Mouse (Mus musculus) thymus, postnatal 14 days (tissue): ENCODE results near the gene Btbd9.
A peak's percentile ranks its signal among the peaks of the same experiment; 100 is the strongest.
"Not testable (repeated sequence)": the region's sequence is repeated elsewhere in the genome, so short reads cannot be mapped to it uniquely, and the experiment has no call there.

Source experiments
- DNase-seq: peaks from one replicate; pipeline ENCODE4 v3.0.0; 2021

Gene Btbd9

DNA sequence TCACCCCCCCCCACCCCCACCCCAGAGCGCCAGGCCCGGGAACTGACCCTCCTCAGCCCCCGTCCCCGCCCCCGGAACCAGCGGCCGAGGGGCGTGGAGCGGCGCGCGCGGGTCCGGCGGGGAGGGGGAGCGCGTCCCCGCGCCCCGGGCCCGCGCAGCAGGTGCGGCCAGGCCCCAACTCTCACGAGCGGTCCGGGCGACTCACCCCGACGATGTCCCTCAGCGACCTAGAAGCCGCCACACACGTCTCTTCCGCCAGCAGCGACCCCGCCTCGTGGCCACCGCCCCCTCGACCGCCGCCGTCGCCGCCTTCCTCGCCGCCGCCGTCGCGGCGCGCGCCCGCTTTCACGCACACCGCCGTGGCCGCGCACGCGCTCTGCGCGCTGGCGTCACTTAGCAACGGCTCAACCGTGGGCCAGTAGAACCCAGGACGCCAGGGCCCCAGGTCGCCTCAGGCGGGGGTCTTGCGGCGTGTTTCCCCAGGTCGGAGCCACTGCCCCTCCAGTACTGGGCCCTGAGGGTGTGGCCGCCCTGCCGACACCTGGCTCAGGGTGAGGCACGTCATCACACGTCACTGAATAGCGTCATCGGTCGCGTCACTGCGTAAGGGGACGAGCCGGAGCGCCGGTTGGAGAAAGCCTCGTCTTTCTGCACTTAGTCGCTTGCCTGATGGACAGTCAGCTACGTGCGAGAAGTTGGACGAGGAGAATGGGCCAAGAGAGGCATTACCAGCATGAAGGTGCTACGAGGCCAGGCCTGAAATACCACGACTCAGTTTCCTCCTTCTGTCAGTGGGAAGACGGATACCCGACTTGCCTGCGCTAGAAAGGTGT lies at the start of gene Btbd9:
TSS of gene Btbd9 (minus strand) at position 548 of the 833 bp plus-strand sequence.
- peak; percentile 95 for DNase-seq

DNA sequence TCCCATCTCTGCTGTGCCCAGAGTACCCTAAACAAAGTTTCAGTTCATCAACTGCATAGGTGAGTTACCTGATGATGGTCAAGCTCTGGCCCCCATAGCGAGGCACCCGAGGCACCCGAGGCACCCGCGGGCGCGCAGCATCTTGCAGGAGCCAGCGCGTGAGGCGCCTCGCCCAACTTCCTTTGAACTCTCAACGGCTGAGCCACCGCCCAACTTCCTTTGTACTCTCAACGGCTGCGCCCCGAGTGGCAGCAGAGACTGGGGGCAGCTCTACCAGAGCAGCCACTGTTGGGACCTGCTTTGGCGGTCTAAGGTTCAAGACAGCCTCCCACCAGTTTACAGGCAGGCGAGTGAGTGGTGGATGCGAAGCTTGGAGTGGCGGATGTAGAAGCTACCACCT lies 47.8 kb upstream of the Btbd9 start, which contains the start of gene Dnah8:
TSS of gene Dnah8 (plus strand) at position 223 of the 400 bp plus-strand sequence.
- not testable (repeated sequence) for DNase-seq

DNA sequence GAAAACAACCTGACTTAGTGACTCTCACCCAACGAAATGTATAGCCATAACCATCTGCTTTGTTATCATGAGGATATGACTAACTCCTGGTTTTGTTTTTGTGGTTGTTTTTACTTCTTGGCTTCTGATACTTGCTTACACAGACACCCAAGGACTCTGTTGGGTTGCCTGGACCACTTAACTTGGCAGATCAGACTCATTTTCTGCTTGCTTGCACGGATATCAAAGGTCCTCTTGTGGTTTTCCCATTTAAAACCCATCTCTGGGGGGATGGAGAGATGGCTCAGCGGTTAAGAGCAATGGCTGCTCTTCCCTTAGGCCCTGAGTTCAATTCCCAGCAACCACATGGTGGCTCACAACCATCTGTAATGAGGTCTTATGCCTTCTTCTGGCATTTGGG lies 46.9 kb upstream of the Btbd9 start:
- DNase-seq, result no peak

DNA sequence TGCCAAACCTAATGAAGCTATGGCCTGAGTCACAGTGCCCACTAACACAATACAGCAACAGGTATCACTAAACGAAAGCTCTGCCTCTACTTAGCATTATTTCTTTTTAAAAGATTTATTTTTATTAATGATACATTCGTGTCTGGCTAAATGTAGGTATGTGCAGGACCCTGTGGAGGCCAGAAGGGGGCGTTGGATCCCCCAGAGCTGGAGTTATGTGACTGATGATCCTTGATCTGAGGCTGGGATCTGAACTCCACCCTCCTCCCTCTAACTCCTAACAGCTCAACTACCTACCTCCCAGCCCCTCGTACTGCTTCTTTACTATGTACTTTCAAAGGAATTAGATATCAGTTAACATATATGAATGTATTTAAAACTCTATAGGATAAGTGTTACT lies 45.2 kb upstream of the Btbd9 start:
- no peak for DNase-seq

DNA sequence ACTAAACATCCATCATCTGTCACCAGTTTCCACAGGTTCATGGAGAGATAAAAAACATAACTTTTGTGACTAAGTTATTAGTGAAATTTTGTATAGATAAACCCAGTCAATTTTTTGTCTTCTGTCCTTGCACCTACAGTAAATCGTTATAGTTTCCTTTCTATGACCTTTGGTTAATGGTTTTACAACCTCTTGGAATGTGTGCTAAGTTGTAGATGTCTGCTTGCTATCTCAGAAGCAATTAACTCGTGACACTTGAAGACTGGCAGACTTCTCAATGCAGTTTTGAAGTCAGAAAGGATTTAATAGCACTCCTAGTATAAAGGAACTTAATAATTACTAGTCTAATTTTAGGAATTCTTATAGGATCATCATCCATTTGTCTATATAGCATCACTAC lies 44.3 kb upstream of the Btbd9 start:
- DNase-seq, result no peak

DNA sequence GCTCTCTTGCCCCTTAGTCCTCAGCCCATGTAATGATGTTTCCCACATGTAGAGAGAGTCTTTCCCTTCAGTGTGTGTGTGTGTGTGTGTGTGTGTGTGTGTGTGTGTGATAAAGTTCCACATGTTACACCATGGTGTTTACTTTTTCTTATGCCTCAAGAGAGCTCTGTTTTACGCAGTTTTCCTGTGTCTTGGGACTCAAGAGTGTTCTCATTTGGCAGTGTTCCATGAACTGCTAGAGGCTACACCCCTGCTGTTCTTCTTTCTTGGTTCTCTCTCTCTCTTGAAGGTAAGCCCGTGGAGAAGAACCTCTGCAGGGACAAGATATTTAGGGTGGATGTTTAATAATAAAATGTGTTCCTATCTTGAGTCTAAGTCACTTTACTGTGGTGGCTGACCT lies 42.9 kb upstream of the Btbd9 start:
- no peak for DNase-seq

DNA sequence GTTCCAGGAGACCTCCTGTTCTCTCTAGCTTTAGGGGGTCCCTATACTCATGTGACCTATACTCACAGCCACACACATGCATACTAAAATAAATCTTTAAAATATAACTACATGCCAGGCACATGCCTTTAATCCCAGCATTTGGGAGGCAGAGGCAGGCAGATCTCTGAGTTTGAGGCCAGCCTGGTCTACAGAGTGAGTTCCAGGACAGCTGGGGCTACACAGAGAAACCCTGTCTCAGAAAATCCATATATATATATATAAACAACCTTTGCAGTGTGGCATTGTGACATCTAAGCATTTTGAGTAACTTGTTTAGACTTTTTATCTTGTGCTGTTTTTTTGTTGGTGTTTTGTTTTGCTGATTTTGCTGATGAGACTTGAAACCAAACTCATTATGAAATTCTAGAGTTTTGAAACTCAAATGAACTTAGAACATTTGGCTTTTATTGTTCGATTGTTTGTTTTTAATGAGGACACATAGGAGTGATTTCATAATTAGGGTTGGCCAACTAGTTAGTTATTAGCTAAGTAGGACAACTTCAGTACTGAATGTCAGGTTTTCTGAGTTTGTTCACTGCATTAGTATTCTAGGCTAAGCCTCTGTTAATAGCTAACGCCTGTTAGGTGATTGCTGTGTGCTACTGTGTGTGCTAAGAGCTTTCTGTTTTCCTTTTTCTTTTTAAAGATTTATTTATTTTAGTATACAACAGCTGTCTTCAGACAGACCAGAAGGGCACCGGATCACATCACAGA lies 42.0 kb upstream of the Btbd9 start:
- DNase-seq, result no peak

DNA sequence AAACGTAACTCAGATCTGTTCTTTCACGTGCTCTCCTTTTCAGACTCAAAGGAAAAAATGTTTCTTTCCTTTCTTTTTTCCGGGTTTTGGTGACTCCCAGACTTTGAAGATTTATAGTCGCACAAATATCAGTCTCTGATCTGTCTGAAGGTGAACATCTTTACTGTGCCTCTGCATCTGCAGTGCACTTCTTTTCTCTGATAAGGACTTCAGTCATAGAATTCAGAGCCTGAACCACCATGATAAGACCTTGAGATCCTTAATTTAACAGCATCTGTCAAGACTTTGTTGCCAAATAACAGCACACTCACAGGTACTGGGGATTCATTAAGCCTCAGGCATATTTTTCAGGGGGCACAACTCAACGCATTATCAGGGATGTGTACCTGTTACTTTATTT lies 39.9 kb upstream of the Btbd9 start:
- no peak for DNase-seq

DNA sequence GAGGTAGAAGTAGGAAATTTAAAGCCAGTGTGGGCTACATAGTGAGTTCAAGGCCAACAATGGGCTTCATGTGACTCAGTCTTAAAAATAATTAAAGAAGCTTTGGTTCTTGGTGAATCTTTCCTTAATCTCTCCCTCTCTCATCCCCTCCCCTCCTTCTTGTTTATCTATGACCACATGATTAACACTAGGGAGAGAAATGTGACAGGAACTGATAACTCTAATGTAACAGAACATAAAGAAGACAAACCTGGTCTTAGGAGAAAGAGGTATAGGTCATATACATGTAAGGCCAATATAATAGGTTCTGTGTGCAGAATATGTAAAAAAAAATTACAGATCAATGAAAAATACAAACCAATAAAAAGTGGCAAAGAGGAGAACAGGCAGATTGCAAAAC lies 37.1 kb upstream of the Btbd9 start:
- DNase-seq, result no peak

DNA sequence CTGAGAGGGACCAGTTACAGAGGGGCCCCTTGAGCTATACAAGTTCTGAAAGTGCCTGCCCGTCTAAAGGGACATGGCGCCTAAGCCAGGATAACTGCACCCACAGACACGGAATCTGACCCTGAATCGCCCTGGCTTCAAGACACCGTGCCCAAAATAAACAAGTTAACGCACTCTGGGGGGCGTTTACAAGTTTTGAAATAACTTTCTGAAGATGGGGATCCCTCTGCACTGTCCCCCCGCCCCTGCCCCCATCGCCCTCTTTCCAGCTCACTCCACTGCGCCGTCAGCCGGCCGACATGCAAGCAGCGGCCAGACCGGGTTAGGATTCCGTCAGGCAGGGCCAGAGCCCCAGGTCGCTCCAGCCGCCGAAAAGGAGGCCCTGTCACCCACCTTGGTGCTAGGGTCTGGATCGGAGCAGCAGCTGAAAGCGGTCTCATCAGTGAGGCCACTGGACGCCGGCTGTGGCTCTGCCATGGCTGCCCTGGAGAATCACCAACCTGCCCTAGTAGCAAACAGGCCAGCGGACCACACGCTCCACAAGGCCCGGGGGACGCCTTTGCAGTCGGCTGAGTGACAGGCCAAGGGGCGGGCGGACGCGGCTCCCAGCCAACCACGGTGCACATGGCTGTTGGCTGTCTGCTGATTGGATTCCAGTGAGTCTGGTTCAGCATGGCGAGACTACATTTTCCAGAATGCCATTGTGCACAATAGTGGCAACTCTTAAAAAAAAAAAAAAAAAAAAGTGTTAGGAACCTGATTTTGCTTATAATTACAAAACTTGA lies 36.0 kb upstream of the Btbd9 start:
- DNase-seq, result peak; percentile 99

DNA sequence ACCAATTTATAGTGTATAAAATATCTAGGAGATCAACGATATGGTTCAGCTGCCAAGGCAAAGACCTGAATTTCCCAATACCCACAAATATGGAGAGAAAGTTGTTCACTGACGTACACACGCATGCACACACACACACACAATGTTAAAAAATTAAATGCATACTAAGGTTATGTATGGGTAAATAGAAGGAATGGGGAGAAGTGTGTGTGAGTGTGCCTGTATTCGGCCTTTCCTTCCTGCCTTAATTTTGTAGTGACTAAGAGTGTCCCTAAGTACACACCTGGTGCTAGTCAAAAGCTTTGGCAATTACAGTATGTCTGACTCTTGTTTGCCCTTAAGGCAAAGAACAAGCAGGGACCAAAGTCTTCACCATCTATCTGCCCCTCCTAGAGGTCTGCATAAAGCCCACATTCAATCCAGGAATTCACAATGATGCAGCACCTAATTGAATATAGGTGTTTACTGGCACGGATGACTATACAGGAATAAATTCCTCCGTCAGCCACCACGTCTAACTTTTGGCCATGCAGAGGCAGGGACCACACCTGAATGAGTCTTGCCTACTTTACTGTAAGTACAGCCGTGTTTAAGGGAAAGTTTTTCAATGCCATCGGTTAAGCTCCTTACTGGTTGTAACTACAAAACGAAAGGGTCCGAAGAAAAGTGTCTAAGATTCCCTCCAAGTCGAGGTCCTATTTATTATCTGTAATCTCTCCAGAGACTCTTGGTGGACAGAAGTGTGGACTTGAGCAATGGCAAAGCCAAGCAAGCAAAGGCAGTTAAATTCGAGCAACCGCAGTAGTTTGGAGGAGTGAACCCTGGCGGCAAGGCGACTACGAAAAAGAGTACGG lies 35.2 kb upstream of the Btbd9 start:
- DNase-seq, result no peak

DNA sequence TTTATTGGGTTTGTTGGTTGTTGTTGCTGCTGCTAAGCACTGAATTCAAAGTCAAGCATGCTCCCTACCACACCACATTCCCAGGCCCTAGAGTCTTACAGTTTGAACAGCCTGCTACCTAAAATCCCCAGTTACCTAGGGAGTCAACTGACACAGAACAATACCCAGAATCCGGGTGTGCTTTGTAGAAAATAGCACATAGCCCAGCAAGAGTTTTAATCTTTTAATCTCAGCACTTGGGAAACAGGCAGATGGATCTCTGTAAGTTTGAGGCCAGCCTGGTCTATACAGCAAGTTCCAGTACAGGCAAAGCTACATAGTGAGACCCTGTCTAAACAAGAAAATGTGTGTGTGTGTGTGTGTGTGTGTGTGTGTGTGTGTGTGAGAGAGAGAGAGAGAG lies 34.5 kb upstream of the Btbd9 start:
- no peak for DNase-seq

DNA sequence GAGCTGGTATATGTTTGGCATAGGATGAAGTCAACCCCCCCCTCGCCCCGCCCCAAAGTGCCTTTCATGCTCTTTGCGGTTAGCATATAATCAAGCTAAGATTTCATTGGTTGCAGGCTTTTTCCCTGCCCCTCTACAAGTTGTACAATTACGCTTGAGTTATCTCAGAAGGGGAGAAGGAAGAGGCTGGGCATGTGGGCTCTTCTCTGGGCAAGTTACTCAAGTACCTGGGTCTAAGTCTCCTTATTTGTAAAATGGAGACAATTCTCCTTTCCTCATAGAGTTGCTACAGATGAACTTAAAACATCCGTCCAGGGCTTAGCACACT lies 33.7 kb upstream of the Btbd9 start:
- no peak for DNase-seq

DNA sequence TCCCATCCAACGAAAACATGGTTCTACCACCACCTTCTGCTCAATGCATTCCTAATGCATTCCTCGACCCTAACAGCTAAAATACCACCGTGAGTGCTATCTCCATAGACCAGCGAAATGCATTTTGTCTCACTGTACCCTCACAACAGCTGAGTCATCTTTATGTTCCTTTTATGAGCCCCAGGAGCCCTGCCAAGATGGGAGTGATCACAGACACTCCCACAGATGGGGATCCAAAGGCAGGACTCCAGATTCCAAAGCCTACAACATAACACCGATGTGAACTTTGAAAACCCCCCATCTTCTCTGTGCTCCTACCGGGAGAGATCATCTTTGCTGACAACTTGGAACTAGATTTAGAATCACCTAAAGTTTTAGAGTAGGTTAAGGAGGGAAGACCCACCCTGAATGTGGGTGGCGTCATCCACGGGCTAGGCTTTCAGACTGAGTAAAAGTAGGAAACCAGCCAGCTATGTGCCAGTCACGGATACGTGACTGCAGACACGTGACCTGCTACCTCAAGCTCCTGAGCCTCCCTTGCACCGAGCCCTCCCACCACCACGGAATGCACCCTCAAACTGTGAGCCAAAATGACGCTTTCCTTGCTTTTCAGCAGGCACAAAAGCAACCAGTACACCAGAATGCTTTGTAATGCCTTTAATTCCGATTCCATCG lies 33.2 kb upstream of the Btbd9 start:
- no peak for DNase-seq

DNA sequence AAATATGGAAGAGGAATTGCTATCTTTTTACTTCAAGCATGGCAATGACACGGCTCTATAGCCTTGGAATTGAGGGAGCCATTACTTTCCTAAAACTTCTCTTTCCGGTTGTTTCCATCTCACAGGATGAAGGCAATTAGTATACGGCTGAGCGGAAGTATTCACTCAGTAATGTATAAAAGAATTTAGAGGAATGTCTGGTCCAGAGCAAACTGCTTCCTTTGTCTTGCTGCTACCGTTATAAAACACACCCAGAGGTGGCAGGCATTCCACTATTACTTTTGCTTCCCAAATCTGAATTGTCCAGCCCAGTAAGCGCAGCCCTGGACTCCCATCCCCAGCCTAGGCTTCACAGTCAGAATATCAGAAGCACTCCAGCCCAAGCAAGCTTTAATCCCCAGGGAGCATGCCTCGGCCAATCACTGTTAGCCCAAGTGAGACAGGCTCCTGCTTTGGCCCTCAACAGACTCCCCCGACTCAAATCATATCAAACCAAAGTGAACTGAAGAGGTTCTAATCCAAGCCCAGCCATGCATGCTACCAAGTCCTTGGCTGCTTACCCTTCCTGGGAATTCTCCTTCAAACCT lies 31.7 kb upstream of the Btbd9 start:
- DNase-seq, result no peak

DNA sequence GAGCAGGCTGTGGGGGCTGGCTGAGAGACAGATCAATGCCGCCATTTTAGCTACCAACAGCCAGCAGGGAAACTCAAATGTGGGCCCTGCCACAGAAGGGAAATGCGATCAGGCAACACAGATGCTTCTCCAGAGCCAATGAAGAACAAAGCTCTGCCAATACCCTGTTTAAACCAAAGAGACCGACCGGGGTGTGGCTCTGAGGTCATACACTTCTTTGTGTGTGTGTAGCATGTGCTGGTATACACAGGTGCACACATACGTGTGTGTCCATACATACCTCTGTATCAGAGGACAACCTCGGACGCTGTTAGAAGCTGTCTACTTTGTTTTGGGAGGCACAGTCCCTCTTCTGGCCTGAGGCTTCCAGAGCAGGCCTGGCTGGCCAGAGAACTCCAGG lies 31.0 kb upstream of the Btbd9 start:
- DNase-seq, result no peak

DNA sequence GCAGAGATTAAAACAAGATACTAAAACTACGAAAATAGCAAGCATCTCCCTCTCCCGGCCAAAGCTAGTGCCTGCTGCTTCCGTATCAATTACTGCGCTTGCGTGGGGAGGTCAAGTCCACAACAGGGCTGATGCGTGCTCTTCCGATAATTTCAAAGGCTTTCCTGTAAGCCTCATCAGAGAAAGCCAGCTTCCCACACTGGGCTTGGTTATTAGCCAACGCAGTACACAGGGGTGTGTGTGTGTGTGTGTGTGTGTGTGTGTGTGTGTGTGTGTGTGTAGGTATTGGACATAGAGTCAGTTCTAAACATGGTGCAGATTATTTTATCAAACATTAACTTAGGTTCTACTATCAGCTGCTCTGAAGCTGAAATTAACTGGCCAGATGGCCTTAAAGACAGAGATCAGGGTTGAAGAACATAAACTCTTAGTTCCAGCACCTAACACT lies 30.4 kb upstream of the Btbd9 start:
- DNase-seq, result no peak

DNA sequence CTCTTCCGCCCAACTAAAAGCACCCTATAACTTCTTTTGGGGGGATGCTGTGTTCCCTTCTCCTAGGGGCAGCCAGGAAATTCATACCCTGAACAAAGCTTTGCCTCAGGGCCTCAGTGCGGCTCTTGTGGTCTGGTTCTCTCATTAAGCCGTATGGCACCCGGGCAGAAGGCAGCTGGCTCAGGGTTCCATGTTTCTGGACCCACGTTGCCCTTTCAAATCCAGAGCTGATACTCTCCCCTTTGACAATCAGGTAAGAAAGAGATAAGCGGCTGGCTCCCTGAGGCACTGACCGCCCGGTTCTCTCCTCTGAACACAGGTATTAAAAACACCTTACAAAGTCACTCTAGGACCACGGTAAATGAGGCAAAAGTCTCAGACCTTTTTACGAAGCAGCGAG lies 29.9 kb upstream of the Btbd9 start:
- no peak for DNase-seq

DNA sequence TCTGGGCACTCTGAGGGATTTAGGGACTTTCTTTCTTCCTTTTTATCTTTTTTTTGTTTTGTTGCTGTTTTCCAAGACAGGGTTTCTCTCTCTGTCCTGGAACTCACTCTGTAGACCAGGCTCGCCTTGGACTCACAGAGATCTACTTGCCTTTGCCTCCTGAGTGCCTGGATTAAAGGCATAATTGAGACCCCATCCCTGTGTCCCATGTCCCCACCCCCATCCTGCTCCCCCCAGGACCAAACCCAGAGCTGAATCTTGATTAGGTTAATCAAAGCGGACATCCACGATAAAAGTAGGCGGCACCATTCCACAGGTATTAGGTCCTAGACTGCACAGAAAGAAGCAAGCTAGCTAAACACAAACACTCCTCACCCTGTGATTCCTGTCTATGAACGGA lies 28.7 kb upstream of the Btbd9 start:
- DNase-seq, result no peak

DNA sequence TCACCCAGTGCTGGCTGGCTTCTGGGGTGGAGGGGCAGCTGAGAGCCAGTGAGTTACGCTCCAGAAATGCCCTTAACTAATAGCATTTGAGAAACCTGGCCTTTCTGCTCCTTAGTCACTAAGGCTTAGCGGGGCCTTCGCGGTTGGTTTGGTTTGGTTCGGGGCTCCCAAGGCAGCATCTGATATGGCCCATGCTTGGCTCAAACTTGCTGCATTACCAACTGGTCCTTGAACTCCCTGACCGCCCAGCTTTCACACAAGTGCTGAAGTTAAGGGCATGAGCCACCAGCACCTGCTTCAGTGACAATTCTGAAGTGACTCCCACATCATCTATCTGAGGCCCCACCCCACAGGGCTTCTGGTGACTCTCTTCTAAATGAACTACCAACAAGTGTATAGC lies 28.0 kb upstream of the Btbd9 start:
- DNase-seq, result no peak

DNA sequence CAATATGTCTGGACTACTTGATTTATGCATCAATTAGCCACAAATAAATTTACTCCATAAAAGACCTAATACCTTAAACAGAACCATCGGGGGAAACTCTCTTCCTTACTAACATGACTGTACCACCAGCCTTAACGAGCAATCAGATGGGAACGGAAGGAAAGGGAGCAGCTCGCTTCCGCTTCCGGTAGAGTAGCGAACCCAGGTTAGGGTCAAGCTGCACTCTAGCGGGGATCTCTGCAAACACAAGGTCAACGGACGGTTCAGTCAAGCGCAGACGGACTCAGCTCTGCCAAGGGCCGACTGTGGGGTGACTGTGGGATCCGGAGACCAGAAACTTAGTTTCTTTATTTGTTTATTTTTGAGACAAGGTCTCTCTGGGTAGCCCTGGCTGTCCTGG lies 25.9 kb upstream of the Btbd9 start:
- no peak for DNase-seq

DNA sequence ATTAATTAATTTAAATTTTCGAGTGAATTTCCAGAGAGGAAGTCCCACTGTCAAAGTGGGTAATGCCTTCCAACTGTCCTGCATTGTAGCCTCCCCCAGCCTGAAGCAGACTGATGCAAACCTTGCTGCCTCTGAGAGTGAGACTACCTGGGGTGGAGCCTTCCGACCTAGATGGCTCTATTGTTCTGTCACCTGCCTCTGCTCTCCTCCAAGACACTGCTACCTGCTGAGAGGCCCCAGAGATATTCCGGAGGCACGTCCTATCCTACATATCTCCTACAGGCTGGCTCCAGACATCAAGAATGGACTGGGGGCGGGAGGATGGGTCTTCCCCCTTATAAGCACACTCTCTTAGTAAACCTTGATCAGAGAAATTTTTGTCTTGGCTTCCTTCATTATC lies 22.0 kb upstream of the Btbd9 start:
- DNase-seq, result no peak
